In the genomic region with DNA sequence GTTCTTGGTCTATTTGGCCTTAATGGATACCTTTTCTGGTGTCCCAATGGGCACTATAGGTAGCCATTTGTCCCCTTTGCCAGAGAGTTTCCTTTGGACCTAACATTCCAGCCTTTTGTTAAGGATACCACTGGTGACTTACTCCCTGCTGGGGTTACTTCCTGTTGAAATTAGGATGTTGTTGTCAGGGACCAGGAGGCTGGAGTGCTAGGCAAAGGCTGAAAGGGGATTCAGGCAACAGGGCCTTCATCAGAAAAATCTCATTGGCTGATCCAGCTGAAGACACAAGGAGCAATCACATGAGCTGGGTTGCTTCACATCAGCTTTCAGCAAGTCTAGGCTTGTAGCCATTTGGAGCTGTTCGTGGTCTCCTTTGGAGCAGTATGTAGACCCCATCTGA, we compare ENCODE assay signal across 31 mouse cellular contexts. TPM values are rescaled to one million over a fixed set of nuclear protein-coding genes. Genes with fewer than 3 reads are reported as not detected.
"Had no signal": no experiment of that assay in that cellular context is flagged by ENCODE, and none has a peak within 500 bp of the region (broad histone marks: within the 10 kb centered on the region; RNA-seq: fewer than 3 reads in every experiment).

No protein-coding gene starts in this region.

- H3K4me3 ChIP-seq: limb, embryonic 10.5 days; limb, embryonic 12.5 days; limb, embryonic 13.5 days; limb, embryonic 15.5 days; liver, embryonic 12.5 days; liver, embryonic 13.5 days; liver, embryonic 15.5 days; lung, embryonic 15.5 days; megakaryocyte, embryonic 14.5 days; midbrain, embryonic 10.5 days; midbrain, embryonic 12.5 days; midbrain, embryonic 13.5 days; midbrain, embryonic 15.5 days; myocyte; neural tube, embryonic 12.5 days had no signal

- H3K4me1 ChIP-seq: limb, embryonic 12.5 days; limb, embryonic 13.5 days; limb, embryonic 15.5 days; liver, embryonic 12.5 days; liver, embryonic 13.5 days; liver, embryonic 15.5 days; lung, embryonic 15.5 days; megakaryocyte, embryonic 14.5 days; midbrain, embryonic 10.5 days; midbrain, embryonic 12.5 days; midbrain, embryonic 13.5 days; midbrain, embryonic 15.5 days; neural tube, embryonic 12.5 days had no signal

- DNase-seq: left cerebral cortex, postnatal 4 days; liver; liver, embryonic 13.5 days; liver, postnatal 0 days; lung, adult 18-20 months; lung, adult 2 months; lung, embryonic 14.5 days; lung, postnatal 10 days; lung, postnatal 14 days; lung, postnatal 36 days; lung, postnatal 4 days; midbrain, embryonic 14.5 days had no signal

- H3K36me3 ChIP-seq: limb, embryonic 10.5 days; limb, embryonic 12.5 days; limb, embryonic 13.5 days; limb, embryonic 15.5 days; liver, embryonic 12.5 days; liver, embryonic 13.5 days; liver, embryonic 15.5 days; lung, embryonic 15.5 days; midbrain, embryonic 10.5 days; midbrain, embryonic 12.5 days; midbrain, embryonic 13.5 days; midbrain, embryonic 15.5 days; neural tube, embryonic 12.5 days had no signal

- H3K27ac ChIP-seq: limb, embryonic 10.5 days; limb, embryonic 12.5 days; limb, embryonic 13.5 days; limb, embryonic 15.5 days; liver, embryonic 12.5 days; liver, embryonic 13.5 days; liver, embryonic 14.5 days; liver, embryonic 15.5 days; lung, embryonic 15.5 days; macrophage; midbrain, embryonic 10.5 days; midbrain, embryonic 12.5 days; midbrain, embryonic 13.5 days; midbrain, embryonic 15.5 days; neural tube, embryonic 12.5 days had no signal

- H3K9me3 ChIP-seq: limb, embryonic 10.5 days; limb, embryonic 12.5 days; limb, embryonic 13.5 days; limb, embryonic 15.5 days; liver, embryonic 12.5 days; liver, embryonic 13.5 days; liver, embryonic 15.5 days; lung, embryonic 15.5 days; megakaryocyte, embryonic 14.5 days; midbrain, embryonic 10.5 days; midbrain, embryonic 12.5 days; midbrain, embryonic 13.5 days; midbrain, embryonic 15.5 days; neural tube, embryonic 12.5 days had no signal

- H3K27me3 ChIP-seq: limb, embryonic 12.5 days; limb, embryonic 13.5 days; limb, embryonic 15.5 days; liver, embryonic 12.5 days; liver, embryonic 13.5 days; liver, embryonic 15.5 days; lung, embryonic 15.5 days; megakaryocyte, embryonic 14.5 days; midbrain, embryonic 12.5 days; midbrain, embryonic 13.5 days; midbrain, embryonic 15.5 days; neural tube, embryonic 12.5 days had no signal

RNA-seq across cellular contexts. Expression of gene Gsta3, which starts 34.1 kb away (rescaled TPM):
- total RNA-seq: megakaryocyte, adult 5-6 weeks; megakaryocyte-erythroid progenitor cell, adult 5-6 weeks; midbrain, postnatal 0 days had no signal
- polyA plus RNA-seq: limb, embryonic 10.5 days had no signal
